Mouse (Mus musculus) erythroblast, embryonic 14.5 days (primary cell): ENCODE results near the gene Rnf223.
"Not testable (repeated sequence)": the region's sequence is repeated elsewhere in the genome, so short reads cannot be mapped to it uniquely, and the experiment has no call there.

ENCODE experiments used
- GATA1 ChIP-seq: IDR thresholded peaks from 2 replicates; pipeline ENCODE4 v1.6.1; 2012; ENCODE audit warnings: low read length, inconsistent platforms, mixed read lengths
- TAL1 ChIP-seq: IDR thresholded peaks from 3 replicates; pipeline ENCODE4 v1.6.1; 2012; ENCODE audit warnings: low read length, inconsistent platforms, mixed read lengths

- TF ChIP-seq TAL1, GATA1: not testable (repeated sequence)
Measured at GRCm38 (mm10) chr4:156150887-156151286, 20.6 kb downstream of the Rnf223 start.
